Mouse (Mus musculus) E14TG2a.4 (cell line): ENCODE data around the gene Ccdc78.

ENCODE experiments used
- H3K27me3 ChIP-seq: 2 replicates; pipeline ENCODE4 v1.6.1; 2014; ENCODE audit warnings: low read length, control low read depth; ENCODE audit not compliant: insufficient read depth
- H3K36me3 ChIP-seq: 2 replicates; pipeline ENCODE4 v1.6.1; 2014; ENCODE audit warnings: low read length, control low read depth; ENCODE audit not compliant: insufficient read depth
- H3K4me1 ChIP-seq: replicated peaks from 2 replicates; pipeline ENCODE4 v1.6.1; 2014; ENCODE audit warnings: low read depth, low read length, control low read depth
- H3K4me3 ChIP-seq: replicated peaks from 2 replicates; pipeline ENCODE4 v1.5.1; 2014; ENCODE audit warnings: mild to moderate bottlenecking, low read length
- H3K9me3 ChIP-seq: 2 replicates; pipeline ENCODE4 v1.6.1; 2014; ENCODE audit warnings: low read length, control low read depth
- CTCF ChIP-seq: conservative IDR thresholded peaks from 2 replicates; pipeline ENCODE4 v1.5.1; 2014; ENCODE audit warnings: low read length
- NANOG ChIP-seq: IDR thresholded peaks from 2 replicates; pipeline ENCODE4 v1.6.1; 2014; ENCODE audit warnings: borderline replicate concordance, low read length, mixed read lengths
- POU5F1 ChIP-seq: IDR thresholded peaks from 2 replicates; pipeline ENCODE4 v1.6.1; 2014; ENCODE audit warnings: low read length, borderline replicate concordance

The Ccdc78 gene

GRCm38 (mm10) chr17:25810890-25811289 lies 24.5 kb downstream of the Ccdc78 start:
- peaks cover 18% of the 10 kb centered on the region for H3K4me1 ChIP-seq
- 0 out of 2 replicates have a peak, but pooled peaks cover 8% of the 10 kb centered on the region for H3K9me3 ChIP-seq
- H3K27me3 ChIP-seq: peaks cover 78% of the 10 kb centered on the region
- H3K36me3 ChIP-seq: no peaks in the 10 kb centered on the region
- no peak for TF ChIP-seq CTCF
- no peak for TF ChIP-seq POU5F1
- no peak for TF ChIP-seq NANOG
- no peak overlapping the region for H3K4me3 ChIP-seq

- Histone ChIP-seq H3K36me3 (no peaks in the 10 kb centered on the region), H3K4me1 (peaks cover 34% of the 10 kb centered on the region), H3K9me3 (0 out of 2 replicates have a peak, but pooled peaks cover 8% of the 10 kb centered on the region), H3K4me3 (peak overlapping the region; percentile 51), H3K27me3 (peaks cover 91% of the 10 kb centered on the region)
- TF ChIP-seq NANOG: no peak
- TF ChIP-seq CTCF: peak; percentile 38
Measured at GRCm38 (mm10) chr17:25813471-25813870, 27.1 kb downstream of the Ccdc78 start.

GRCm38 (mm10) chr17:25817662-25818061 lies 31.3 kb downstream of the Ccdc78 start:
- peaks cover 60% of the 10 kb centered on the region for H3K27me3 ChIP-seq
- H3K4me3 ChIP-seq: no peak overlapping the region
- H3K9me3 ChIP-seq: 0 out of 2 replicates have a peak, but pooled peaks cover 6% of the 10 kb centered on the region
- peaks cover 45% of the 10 kb centered on the region for H3K4me1 ChIP-seq
- H3K36me3 ChIP-seq: no peaks in the 10 kb centered on the region
- no peak for TF ChIP-seq POU5F1
- TF ChIP-seq NANOG: no peak
- TF ChIP-seq CTCF: no peak

- TF ChIP-seq NANOG: no peak
- TF ChIP-seq POU5F1: no peak
- TF ChIP-seq CTCF: no peak
- no peaks in the 10 kb centered on the region for H3K9me3 ChIP-seq
- peak overlapping the region; percentile 82 for H3K4me3 ChIP-seq
- peaks cover 51% of the 10 kb centered on the region for H3K27me3 ChIP-seq
- peaks cover 49% of the 10 kb centered on the region for H3K4me1 ChIP-seq
- no peaks in the 10 kb centered on the region for H3K36me3 ChIP-seq
Measured at GRCm38 (mm10) chr17:25818851-25819780, 32.7 kb downstream of the Ccdc78 start.

GRCm38 (mm10) chr17:25823452-25823851 lies 37.1 kb downstream of the Ccdc78 start, which contains the start of gene Wdr24:
Gene Wdr24, plus strand, starts transcription at chr17:25823627.
- Histone ChIP-seq H3K27me3 (peaks cover 9% of the 10 kb centered on the region), H3K9me3 (no peaks in the 10 kb centered on the region), H3K36me3 (peaks cover 37% of the 10 kb centered on the region), H3K4me1 (peaks cover 70% of the 10 kb centered on the region), H3K4me3 (peak within 1 kb of the TSS; percentile 93)
- TF ChIP-seq CTCF: no peak
- no peak for TF ChIP-seq POU5F1
- no peak for TF ChIP-seq NANOG

GRCm38 (mm10) chr17:25824362-25825142 lies 38.2 kb downstream of the Ccdc78 start:
- Histone ChIP-seq H3K27me3 (no peaks in the 10 kb centered on the region), H3K9me3 (no peaks in the 10 kb centered on the region), H3K4me1 (peaks cover 68% of the 10 kb centered on the region), H3K4me3 (peak overlapping the region; percentile 93), H3K36me3 (peaks cover 40% of the 10 kb centered on the region)
- TF ChIP-seq POU5F1 (no peak), CTCF (no peak), NANOG (no peak)

- Histone ChIP-seq H3K4me1 (peaks cover 68% of the 10 kb centered on the region), H3K9me3 (no peaks in the 10 kb centered on the region), H3K36me3 (peaks cover 48% of the 10 kb centered on the region), H3K4me3 (peak overlapping the region; percentile 55), H3K27me3 (no peaks in the 10 kb centered on the region)
- TF ChIP-seq CTCF: no peak
- no peak for TF ChIP-seq NANOG
- TF ChIP-seq POU5F1: no peak
Measured at GRCm38 (mm10) chr17:25825311-25825710, 38.9 kb downstream of the Ccdc78 start.

GRCm38 (mm10) chr17:25825984-25826570 lies 39.7 kb downstream of the Ccdc78 start:
- peaks cover 55% of the 10 kb centered on the region for H3K36me3 ChIP-seq
- H3K4me3 ChIP-seq: peak overlapping the region; percentile 55
- TF ChIP-seq POU5F1 (no peak), CTCF (no peak), NANOG (no peak)
- peaks cover 76% of the 10 kb centered on the region for H3K4me1 ChIP-seq
- no peaks in the 10 kb centered on the region for H3K27me3 ChIP-seq
- no peaks in the 10 kb centered on the region for H3K9me3 ChIP-seq
